Mouse (Mus musculus) ovary, postnatal 14 days (tissue): ENCODE measurements around the gene Ube4b.

Experiments used
- DNase-seq: peaks from one replicate; pipeline ENCODE4 v3.0.0; 2022; ENCODE audit warnings: low spot score

The Ube4b gene

GRCm38 (mm10) chr4:149337353-149337752 is 89.2 kb downstream of the Ube4b start:
- no peak for DNase-seq

DNA sequence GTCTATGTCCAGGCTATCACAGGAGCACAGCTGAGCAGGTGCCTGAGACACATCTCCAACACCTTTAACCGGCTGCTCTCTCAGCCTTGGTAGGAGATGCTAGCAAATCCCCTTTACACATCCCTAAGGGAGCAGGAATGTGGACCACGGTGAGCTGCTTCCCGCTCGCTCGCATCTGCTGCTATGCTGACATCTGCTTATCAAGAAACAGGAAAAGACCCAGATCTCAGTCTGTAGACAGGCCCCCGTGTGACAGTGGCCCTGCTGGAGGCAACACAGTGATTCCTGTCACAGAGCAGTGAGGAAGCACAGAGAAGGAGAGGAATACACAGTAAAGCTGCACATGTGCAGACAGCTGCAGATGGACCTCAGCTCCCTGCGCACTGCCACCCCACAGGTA is 90.2 kb downstream of the Ube4b start:
- no peak for DNase-seq

DNA sequence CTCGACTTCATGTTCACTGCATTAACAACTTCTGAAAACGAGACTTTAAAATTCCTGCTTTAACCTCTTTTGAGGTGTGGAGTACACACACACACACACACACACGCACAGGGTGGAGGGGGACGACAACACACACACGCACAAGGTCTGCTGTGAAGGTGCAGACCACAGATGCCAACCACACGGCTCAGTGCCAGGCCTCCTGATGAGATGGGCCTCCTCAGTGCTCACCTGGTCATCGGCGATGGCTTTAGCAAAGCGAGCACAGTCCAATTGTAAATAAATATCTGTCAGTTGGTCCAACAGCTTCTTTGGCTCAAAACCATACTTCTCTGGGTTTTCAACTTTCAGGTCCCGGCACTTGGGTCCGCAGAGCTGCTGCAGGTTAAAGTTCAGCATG is 91.7 kb downstream of the Ube4b start:
- DNase-seq: no peak

GRCm38 (mm10) chr4:149332726-149333125 is 93.8 kb downstream of the Ube4b start:
- DNase-seq: no peak

DNA sequence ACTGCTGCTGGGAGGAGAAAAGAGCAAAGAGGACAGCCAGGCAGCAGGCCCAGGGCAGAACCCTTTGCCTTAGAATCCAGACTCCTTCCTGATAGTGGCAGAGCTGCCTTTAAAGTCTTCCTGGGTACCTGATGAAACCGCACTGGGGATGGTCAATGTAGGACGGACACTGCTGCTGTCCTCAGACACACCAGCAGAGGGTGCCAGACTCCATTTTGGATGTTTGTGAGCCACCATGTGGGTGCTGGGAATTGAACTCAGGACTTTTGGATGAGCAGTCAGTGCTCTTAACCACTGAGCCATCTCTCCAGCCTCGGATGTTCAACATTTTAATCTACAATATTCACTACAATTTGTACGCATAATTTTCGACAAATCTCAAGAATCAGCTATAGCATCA is 96.1 kb downstream of the Ube4b start:
- DNase-seq: no peak

DNA sequence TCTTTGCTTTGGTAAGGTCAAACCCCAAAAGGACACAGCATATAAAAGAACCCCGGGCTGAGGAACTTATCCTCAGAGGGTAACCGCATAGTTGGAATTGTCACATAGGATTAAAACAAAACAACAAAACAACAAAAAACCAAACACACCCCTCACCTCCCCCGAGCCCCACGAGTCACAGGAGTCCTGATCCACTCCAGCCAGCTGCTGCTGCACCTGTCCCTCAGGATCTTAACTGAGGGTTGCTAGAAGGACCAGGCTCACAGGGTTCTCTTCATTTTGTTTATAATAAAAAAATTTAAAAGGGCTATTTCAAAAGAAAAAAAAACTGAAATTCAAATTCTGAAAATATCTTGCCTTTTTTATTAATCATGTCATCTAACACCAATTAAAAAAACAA is 97.8 kb downstream of the Ube4b start:
- no peak for DNase-seq

GRCm38 (mm10) chr4:149327281-149327680 is 99.3 kb downstream of the Ube4b start:
- DNase-seq: no peak

- DNase-seq: no peak
Measured at GRCm38 (mm10) chr4:149325411-149326162, 101.0 kb downstream of the Ube4b start.

DNA sequence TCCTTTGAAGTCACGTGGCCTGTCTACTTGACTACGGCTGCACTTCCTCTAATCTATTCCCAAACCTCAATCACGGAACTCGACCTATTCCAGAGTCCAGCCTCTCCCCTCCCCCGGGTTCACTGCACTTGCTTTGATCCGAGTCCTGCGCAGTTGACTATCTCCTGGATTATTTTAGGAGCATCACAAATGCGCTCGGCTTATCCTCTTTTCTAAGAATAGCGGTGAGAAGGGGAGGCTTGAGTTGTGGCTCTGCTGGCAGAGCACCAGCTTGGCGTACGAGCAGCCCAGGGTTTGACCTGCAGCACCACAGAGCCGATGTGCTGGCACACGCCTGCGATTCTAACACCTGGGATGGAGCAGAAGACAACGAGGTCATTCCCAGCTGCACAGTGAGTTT is 102.8 kb downstream of the Ube4b start:
- no peak for DNase-seq

- DNase-seq: no peak
Measured at GRCm38 (mm10) chr4:149322718-149323117, 103.8 kb downstream of the Ube4b start.

GRCm38 (mm10) chr4:149322286-149322685 is 104.3 kb downstream of the Ube4b start:
- no peak for DNase-seq

- DNase-seq: no peak
Measured at GRCm38 (mm10) chr4:149319088-149319487, 107.5 kb downstream of the Ube4b start.

- no peak for DNase-seq
Measured at GRCm38 (mm10) chr4:149317387-149317786, 109.2 kb downstream of the Ube4b start.

GRCm38 (mm10) chr4:149314275-149314837 is 112.2 kb downstream of the Ube4b start:
- DNase-seq: no peak

DNA sequence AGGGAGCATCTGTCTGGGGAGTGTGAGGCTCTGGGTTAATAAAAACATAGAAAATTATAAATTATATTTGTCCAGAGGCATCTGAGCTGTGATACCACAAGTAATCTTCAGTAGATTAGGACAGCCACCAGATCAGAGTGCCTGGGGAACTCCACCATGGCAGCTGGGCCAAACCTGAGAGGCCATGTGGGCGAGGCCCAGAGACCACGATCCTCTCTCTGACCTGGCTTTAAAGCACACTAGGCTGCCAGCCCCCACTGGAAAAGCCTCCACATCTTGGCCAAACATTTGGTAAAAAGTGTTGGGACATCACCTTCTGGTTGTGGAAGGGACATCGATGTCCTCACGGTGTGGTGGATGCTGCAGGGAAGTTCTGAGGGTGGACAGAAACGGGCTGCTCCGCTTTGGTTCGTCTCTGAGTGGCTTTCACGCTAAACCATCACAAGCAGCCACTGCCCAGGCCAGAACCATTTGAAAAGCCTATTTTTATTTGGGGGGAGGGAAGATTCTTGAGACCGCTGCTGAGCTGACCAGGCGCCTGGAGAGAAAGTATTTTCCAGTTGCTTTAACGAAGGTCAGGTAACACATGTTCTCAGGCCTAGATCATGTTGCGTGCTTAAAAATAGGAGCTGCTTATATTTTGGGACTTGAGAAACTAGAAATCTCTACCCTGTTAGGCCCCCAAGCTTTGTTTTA is 112.8 kb downstream of the Ube4b start:
- DNase-seq: no peak

GRCm38 (mm10) chr4:149311996-149312395 is 114.6 kb downstream of the Ube4b start:
- no peak for DNase-seq

- DNase-seq: no peak
Measured at GRCm38 (mm10) chr4:149308491-149308820, 118.1 kb downstream of the Ube4b start.

DNA sequence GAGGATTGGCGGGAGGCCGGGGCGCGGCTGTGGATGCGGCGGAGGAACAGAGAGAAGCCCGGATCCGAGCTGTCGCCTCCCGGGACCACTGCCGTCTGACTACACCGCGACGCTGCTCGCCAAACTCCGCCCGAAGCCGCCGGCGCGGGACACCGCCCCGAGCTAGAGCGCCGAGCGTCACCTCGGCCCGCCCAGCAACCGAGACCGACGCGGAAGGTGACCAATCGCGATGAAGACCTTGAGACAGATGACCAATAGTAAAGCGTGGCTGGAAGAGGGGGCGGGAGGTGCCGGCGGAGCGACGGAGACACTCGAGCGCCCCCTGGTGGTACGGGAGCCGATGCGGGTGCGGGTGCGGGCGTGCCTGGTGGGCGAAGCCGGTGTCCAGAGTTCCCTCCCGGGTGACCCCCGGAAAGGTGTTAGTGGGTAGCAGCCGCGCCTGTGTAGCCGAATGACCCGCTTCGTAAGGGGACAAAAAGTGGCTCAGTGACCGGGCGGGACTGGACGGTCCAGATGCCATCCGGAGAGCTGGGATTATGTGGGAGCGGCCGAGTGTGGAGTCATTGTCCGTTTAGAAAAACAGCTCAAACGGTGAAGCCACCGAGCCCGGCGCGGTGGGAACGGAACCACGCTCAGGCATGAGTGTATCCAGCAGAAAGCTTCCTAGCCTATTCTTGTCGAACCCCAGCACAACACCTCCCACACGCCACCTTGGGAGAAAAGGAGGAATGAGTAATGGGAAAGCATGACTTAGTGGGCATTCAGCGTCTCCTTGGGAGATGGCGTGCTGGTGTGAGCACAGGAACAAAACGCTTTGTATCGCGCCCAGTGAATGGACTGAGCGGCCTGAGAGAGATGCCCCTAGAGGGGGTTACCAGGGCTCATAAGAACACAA is 118.7 kb downstream of the Ube4b start, which contains the start of gene Kif1b:
Gene Kif1b, minus strand, starts transcription at position 98 of the 895 bp plus-strand sequence.
- peak; percentile 100 for DNase-seq

DNA sequence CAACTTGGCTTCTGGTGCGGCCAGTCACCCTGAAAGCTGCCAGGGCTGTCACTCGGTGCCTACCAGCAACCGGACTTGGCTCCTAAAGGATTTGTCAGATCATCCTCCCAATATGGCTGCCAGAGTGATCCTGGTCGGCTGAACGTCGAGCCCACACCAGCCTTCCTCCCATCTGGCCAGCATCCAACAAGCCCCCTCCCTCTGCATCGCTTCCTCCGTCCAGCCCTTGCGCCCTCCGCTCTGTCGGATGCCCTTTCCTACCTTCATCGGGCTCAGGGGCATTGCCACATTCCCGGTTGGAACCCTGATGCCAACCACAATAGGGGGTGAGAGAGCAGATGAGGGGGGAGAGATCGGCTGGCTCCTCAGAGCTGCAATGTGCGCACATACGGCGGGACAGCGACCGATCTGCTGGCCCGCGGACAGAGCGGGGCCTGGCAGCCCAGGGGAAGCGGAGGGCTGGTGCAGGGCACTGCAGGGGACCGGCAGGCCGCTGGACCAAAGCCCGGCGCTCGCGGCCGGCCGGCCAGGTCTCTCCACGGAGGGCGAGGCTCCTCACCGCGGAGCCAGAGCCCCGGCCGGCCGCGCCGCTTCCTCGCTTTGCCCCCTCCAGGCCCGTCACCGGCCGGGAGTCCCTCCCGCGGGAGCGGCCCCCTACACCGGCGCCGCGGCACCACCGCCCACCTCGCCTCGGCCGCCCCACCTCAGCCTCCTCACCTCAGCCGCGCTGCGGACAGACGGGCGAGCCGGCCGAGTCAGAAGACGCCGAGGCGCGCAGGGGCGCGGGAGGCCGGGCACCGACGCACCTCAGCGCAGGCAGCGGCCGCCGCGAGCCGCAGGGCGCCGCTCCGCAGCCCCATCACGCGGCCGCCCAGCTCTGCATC is 119.6 kb downstream of the Ube4b start:
- peak; percentile 44 for DNase-seq

GRCm38 (mm10) chr4:149305761-149306711 is 120.5 kb downstream of the Ube4b start:
- DNase-seq: no peak
